Mouse (Mus musculus): ENCODE data around the gene Sel1l3. TPM values are rescaled to one million over a fixed set of nuclear protein-coding genes. Genes with fewer than 3 reads are reported as not detected.

Sel1l3 gene
- total and polyA plus RNA-seq, 3 experiments = 0.28 to 0.76 (median 0.34) TPM

GRCm38 (mm10) chr5:53212087-53212781 lies 1.5 kb downstream of the Sel1l3 start:
- dilution Hi-C loops (cut with MboI; ENCODE audit: extremely low pct_ligation_motif_present, extremely low pct_unique_long_range_greater_than_20kb, low sequenced_read_pairs) = no loop called here
- Histone ChIP-seq H3K27me3 (replicated peaks) (peaks cover 5% of the 10 kb centered on the region), H3K4me2 (ENCODE audit: insufficient read depth, low read depth, poor library complexity, severe bottlenecking) (peak overlapping the region; percentile 88), H3K4me1 (ENCODE audit: control insufficient read depth in 1 of 2, insufficient read depth in 2 of 2) (no peaks in the 10 kb centered on the region), H3K9me3 (replicated peaks; ENCODE audit: low read length) (peaks cover 13% of the 10 kb centered on the region), H3K36me3 (replicated peaks in 1 of 2; ENCODE audit: control insufficient read depth in 1 of 2, insufficient read depth in 1 of 2, low read length in 1 of 2) (no peaks in the 10 kb centered on the region), H3K27ac (ENCODE audit: insufficient read depth, low read depth) (no peak overlapping the region), H3K79me2 (replicated peaks; ENCODE audit: control insufficient read depth, extremely low read depth, insufficient read depth, poor library complexity, severe bottlenecking) (no peaks in the 10 kb centered on the region), H3K4me3 (replicated peaks in 1 of 3; ENCODE audit: low read depth in 2 of 3, low read length in 2 of 3, poor library complexity in 1 of 3) (peak overlapping the region in 1 of 3 experiments; percentile 63), H3K9ac (ENCODE audit: insufficient read depth, low read depth) (no peak overlapping the region)
- DNase-seq (ENCODE audit: extremely low read depth) = no peak
- TF ChIP-seq ZC3H11A (IDR thresholded peaks at IDR 0.05; ENCODE audit: low read depth, low read length) (no peak), SMC3 (IDR thresholded peaks at IDR 0.05; ENCODE audit: low read depth, low read length) (no peak), ZMIZ1 (IDR thresholded peaks at IDR 0.05; ENCODE audit: low read depth, low read length) (no peak), MAFK (IDR thresholded peaks at IDR 0.05; ENCODE audit: insufficient replicate concordance, low read length) (0 out of 2 replicates have a peak, but pooled peaks have one; percentile 38), MAZ (IDR thresholded peaks at IDR 0.05; ENCODE audit: low read depth, low read length) (no peak), NRF1 (IDR thresholded peaks at IDR 0.05; ENCODE audit: low read depth, low read length) (no peak), CHD2 (IDR thresholded peaks at IDR 0.05; ENCODE audit: low read length) (no peak), RCOR1 (conservative IDR thresholded peaks at IDR 0.05; ENCODE audit: low read depth, low read length) (no peak), USF2 (conservative IDR thresholded peaks at IDR 0.05; ENCODE audit: low read depth, low read length) (no peak), UBTF (IDR thresholded peaks at IDR 0.05; ENCODE audit: low read depth, low read length) (0 out of 2 replicates have a peak, but pooled peaks have one; percentile 22), POLR2A (IDR thresholded peaks at IDR 0.05; ENCODE audit: low read depth, low read length) (no peak), NELFE (IDR thresholded peaks at IDR 0.05; ENCODE audit: low read depth, low read length) (no peak)
- in situ Hi-C loops (cut with MboI; ENCODE audit: low pct_ligation_motif_present, low pct_unique_long_range_greater_than_20kb, low sequenced_read_pairs) = no loop called here

- no peak overlapping the region for H3K4me3 ChIP-seq (replicated peaks in 1 of 3; ENCODE audit: low read depth in 2 of 3, low read length in 2 of 3, poor library complexity in 1 of 3)
- H3K27ac ChIP-seq (ENCODE audit: insufficient read depth, low read depth) = no peak overlapping the region
- dilution Hi-C loops (cut with MboI; ENCODE audit: extremely low pct_ligation_motif_present, extremely low pct_unique_long_range_greater_than_20kb, low sequenced_read_pairs) (no loop called here), in situ Hi-C loops (cut with MboI; ENCODE audit: low pct_ligation_motif_present, low pct_unique_long_range_greater_than_20kb, low sequenced_read_pairs) (no loop called here)
- no peak overlapping the region for H3K9ac ChIP-seq (ENCODE audit: insufficient read depth, low read depth)
- H3K79me2 ChIP-seq (replicated peaks; ENCODE audit: control insufficient read depth, extremely low read depth, insufficient read depth, poor library complexity, severe bottlenecking) = no peaks in the 10 kb centered on the region
- no peak for DNase-seq (ENCODE audit: extremely low read depth)
- H3K9me3 ChIP-seq (replicated peaks; ENCODE audit: low read length) = peaks cover 13% of the 10 kb centered on the region
- no peaks in the 10 kb centered on the region for H3K4me1 ChIP-seq (ENCODE audit: control insufficient read depth in 1 of 2, insufficient read depth in 2 of 2)
- no peaks in the 10 kb centered on the region for H3K36me3 ChIP-seq (replicated peaks in 1 of 2; ENCODE audit: control insufficient read depth in 1 of 2, insufficient read depth in 1 of 2, low read length in 1 of 2)
- peaks cover 3% of the 10 kb centered on the region for H3K27me3 ChIP-seq (replicated peaks)
- TF ChIP-seq CHD1 (IDR thresholded peaks at IDR 0.05; ENCODE audit: low read depth, low read length) (no peak), ELF1 (IDR thresholded peaks at IDR 0.05; ENCODE audit: low read depth, low read length) (no peak), MAFK (IDR thresholded peaks at IDR 0.05; ENCODE audit: insufficient replicate concordance, low read length) (no peak), CTCF (conservative IDR thresholded peaks at IDR 0.05 in 1 of 2, IDR thresholded peaks at IDR 0.05 in 1 of 2; ENCODE audit: low read depth in 2 of 2, low read length in 2 of 2) (no peak), POLR2AphosphoS2 (IDR thresholded peaks at IDR 0.05; ENCODE audit: low read depth, low read length) (no peak)
- H3K4me2 ChIP-seq (ENCODE audit: insufficient read depth, low read depth, poor library complexity, severe bottlenecking) = no peak overlapping the region
These were observed 2.5 kb downstream of the Sel1l3 start for GRCm38 (mm10) chr5:53211241-53211640.

Data from CH12.LX (cell line).